Mouse (Mus musculus) heart, postnatal 14 days (tissue): ENCODE data around the gene Sdc3. TPM values are rescaled to one million over a fixed set of nuclear protein-coding genes. Genes with fewer than 3 reads are reported as not detected.
A peak's percentile ranks its signal among the peaks of the same experiment; 100 is the strongest.

Experiments used
- DNase-seq, 2 experiments: peaks; one replicate each; pipeline ENCODE4 v3.0.0; 2021 to 2022
- intact Hi-C: fragments of 180-260 bp; cut with DNase I; formaldehyde crosslinking; loops from one replicate; pipeline ENCODE4 v1.15.1; 2025
- total RNA-seq, 2 experiments: library from RNA; stranded (reverse); gene quantifications; 2 replicates each; pipeline ENCODE4 v1.2.3; 2021

Sdc3 gene
- total RNA-seq, 2 experiments from 2014 or later, result 43.0 to 50.6 TPM

GRCm38 (mm10) chr4:130790180-130790579, 2.2 kb upstream of the Sdc3 start:
- intact Hi-C loops, result loop anchor here (1.0 to 2.0 kb wide), 3 partner anchors 88 to 157 kb away; no protein-coding TSS in a partner anchor

GRCm38 (mm10) chr4:130791811-130792375, 444 bp upstream of the Sdc3 start:
- intact Hi-C loops, result loop anchor here (2.0 kb wide), 1 partner anchor 155 kb away; no protein-coding TSS in a partner anchor
- DNase-seq, result no peak

More at GRCm38 (mm10) chr4:130790180-130790579, 2.2 kb upstream of the Sdc3 start:
- DNase-seq, result peak; percentile 86 to 90

GRCm38 (mm10) chr4:130793180-130793501, 804 bp downstream of the Sdc3 start:
- intact Hi-C loops, result no loop called here
- DNase-seq, result no peak

- intact Hi-C loops, result loop anchor here (2.0 kb wide), 1 partner anchor 40 kb away; no protein-coding TSS in a partner anchor
- no peak for DNase-seq
These were observed 2.4 kb downstream of the Sdc3 start for GRCm38 (mm10) chr4:130794771-130795170.

- intact Hi-C loops, result loop anchor here (2.0 kb wide), 1 partner anchor 39 kb away; no protein-coding TSS in a partner anchor
These were observed 3.6 kb downstream of the Sdc3 start for GRCm38 (mm10) chr4:130795970-130796369.

GRCm38 (mm10) chr4:130797201-130798051, 5.1 kb downstream of the Sdc3 start:
- intact Hi-C loops, result no loop called here
- peak; percentile 63 for DNase-seq

More at GRCm38 (mm10) chr4:130795970-130796369, 3.6 kb downstream of the Sdc3 start:
- DNase-seq, result no peak

- intact Hi-C loops, result no loop called here
- peak; percentile 22 to 45 for DNase-seq
These were observed 6.1 kb downstream of the Sdc3 start for GRCm38 (mm10) chr4:130798416-130798815.

- peak; percentile 49 to 66 for DNase-seq
- intact Hi-C loops, result no loop called here
These were observed 6.8 kb downstream of the Sdc3 start for GRCm38 (mm10) chr4:130799118-130799517.

GRCm38 (mm10) chr4:130799582-130799981, 7.2 kb downstream of the Sdc3 start:
- no peak for DNase-seq
- intact Hi-C loops, result no loop called here

GRCm38 (mm10) chr4:130800147-130800546, 7.8 kb downstream of the Sdc3 start:
- no peak for DNase-seq
- intact Hi-C loops, result no loop called here

GRCm38 (mm10) chr4:130801198-130801597, 8.9 kb downstream of the Sdc3 start:
- no peak for DNase-seq
- intact Hi-C loops, result no loop called here

- intact Hi-C loops, result no loop called here
- peak; percentile 32 to 37 for DNase-seq
These were observed 9.4 kb downstream of the Sdc3 start for GRCm38 (mm10) chr4:130801624-130802329.

- intact Hi-C loops, result no loop called here
- no peak for DNase-seq
These were observed 11.3 kb downstream of the Sdc3 start for GRCm38 (mm10) chr4:130803591-130803990.

- no peak for DNase-seq
- intact Hi-C loops, result no loop called here
These were observed 12.0 kb downstream of the Sdc3 start for GRCm38 (mm10) chr4:130804292-130804691.

- DNase-seq, result peak; percentile 55 to 59
- intact Hi-C loops, result no loop called here
These were observed 12.5 kb downstream of the Sdc3 start for GRCm38 (mm10) chr4:130804771-130805361.

GRCm38 (mm10) chr4:130805746-130806145, 13.4 kb downstream of the Sdc3 start:
- intact Hi-C loops, result no loop called here

GRCm38 (mm10) chr4:130806746-130807145, 14.4 kb downstream of the Sdc3 start:
- DNase-seq, result no peak
- intact Hi-C loops, result no loop called here

More at GRCm38 (mm10) chr4:130805746-130806145, 13.4 kb downstream of the Sdc3 start:
- DNase-seq, result no peak

GRCm38 (mm10) chr4:130809784-130810183, 17.4 kb downstream of the Sdc3 start:
- peak in 1 of 2 experiments; percentile 31 for DNase-seq
- intact Hi-C loops, result no loop called here

GRCm38 (mm10) chr4:130810845-130811244, 18.5 kb downstream of the Sdc3 start:
- intact Hi-C loops, result no loop called here
- no peak for DNase-seq

GRCm38 (mm10) chr4:130811385-130811784, 19.0 kb downstream of the Sdc3 start:
- intact Hi-C loops, result no loop called here
- no peak for DNase-seq

- intact Hi-C loops, result no loop called here
- DNase-seq, result no peak
These were observed 21.6 kb downstream of the Sdc3 start for GRCm38 (mm10) chr4:130813958-130814357.
